Mouse (Mus musculus) heart, postnatal 0 days (tissue): ENCODE results near the gene Ulk1. TPM values are rescaled to one million over a fixed set of nuclear protein-coding genes. Genes with fewer than 3 reads are reported as not detected.
A peak's percentile ranks its signal among the peaks of the same experiment; 100 is the strongest.
"Not testable (repeated sequence)": the region's sequence is repeated elsewhere in the genome, so short reads cannot be mapped to it uniquely, and the experiment has no call there.

Experiments
- ATAC-seq: fragments of 200-750 bp; cut with Nextera tagmentation; 2 replicates; pipeline ENCODE4 v1.8.0; 2017; ENCODE audit warnings: low read depth, moderate number of reproducible peaks, moderate library complexity; ENCODE audit not compliant: insufficient read depth
- DNase-seq: peaks from one replicate; pipeline ENCODE4 v3.0.0-alpha.2; 2016; ENCODE audit warnings: low spot score
- H3K27ac ChIP-seq: fragments of 300-500 bp; sonication (generic); 2 replicates; pipeline ENCODE4 v1.5.1; 2014; ENCODE audit warnings: low read depth, mild to moderate bottlenecking
- H3K27me3 ChIP-seq: fragments of 300-500 bp; sonication (generic); 2 replicates; pipeline ENCODE4 v1.6.1; 2014; ENCODE audit warnings: low read length, mixed read lengths; ENCODE audit not compliant: control insufficient read depth, insufficient read depth
- H3K36me3 ChIP-seq: fragments of 300-500 bp; sonication (generic); replicated peaks from 2 replicates; pipeline ENCODE4 v1.6.1; 2014; ENCODE audit warnings: low read length, mixed read lengths; ENCODE audit not compliant: control insufficient read depth, insufficient read depth
- H3K4me1 ChIP-seq: fragments of 300-500 bp; sonication (generic); 2 replicates; pipeline ENCODE4 v1.6.1; 2014; ENCODE audit warnings: antibody characterized with exemption; ENCODE audit not compliant: control insufficient read depth, insufficient read depth
- H3K4me2 ChIP-seq: fragments of 300-500 bp; sonication (generic); 2 replicates; pipeline ENCODE4 v1.6.1; 2014; ENCODE audit warnings: low read depth, mild to moderate bottlenecking, low read length, moderate library complexity
- H3K4me3 ChIP-seq: fragments of 300-500 bp; sonication (generic); 2 replicates; pipeline ENCODE4 v1.5.1; 2014; ENCODE audit warnings: low read depth, low read length
- H3K9ac ChIP-seq: fragments of 300-500 bp; sonication (generic); replicated peaks from 2 replicates; pipeline ENCODE4 v1.6.1; 2014; ENCODE audit warnings: low read depth, low read length, mixed read lengths
- H3K9me3 ChIP-seq: fragments of 300-500 bp; sonication (generic); replicated peaks from 2 replicates; pipeline ENCODE4 v1.6.1; 2016; ENCODE audit warnings: low read length; ENCODE audit not compliant: control insufficient read depth
- CTCF ChIP-seq: IDR thresholded peaks from 2 replicates; pipeline ENCODE4 v1.5.1; 2016; ENCODE audit warnings: antibody characterized with exemption, control low read depth, low read depth
- EP300 ChIP-seq: IDR thresholded peaks from 2 replicates; pipeline ENCODE4 v1.6.1; 2016; ENCODE audit warnings: antibody characterized with exemption, low read depth
- WGBS: fragments of 180-500 bp; shearing (Covaris S2); extraction: QIAGEN DNeasy Blood & Tissue Kit; methylation state at CpG from one replicate; pipeline ENCODE4 v1.1.7; 2014; 5-methylcytosine and 5-hydroxymethylcytosine counted together
- polyA plus RNA-seq: library from polyadenylated mRNA; unstranded; fragments of >200 nt; fragmentation: Nextera tagmentation; extraction: Ambion mirVana; gene quantifications from 2 replicates; pipeline ENCODE4 v1.2.1, GENCODE M21; 2015
- total RNA-seq: library from RNA; depleted of rRNA; stranded (reverse); fragments of >200 nt; gene quantifications from 2 replicates; pipeline ENCODE4 v1.2.3, GENCODE M21; 2014; ENCODE audit warnings: low replicate concordance

Gene Ulk1
- total and polyA plus RNA-seq, 2 experiments from 2014 or later = 9.8 to 36.3 TPM

DNA sequence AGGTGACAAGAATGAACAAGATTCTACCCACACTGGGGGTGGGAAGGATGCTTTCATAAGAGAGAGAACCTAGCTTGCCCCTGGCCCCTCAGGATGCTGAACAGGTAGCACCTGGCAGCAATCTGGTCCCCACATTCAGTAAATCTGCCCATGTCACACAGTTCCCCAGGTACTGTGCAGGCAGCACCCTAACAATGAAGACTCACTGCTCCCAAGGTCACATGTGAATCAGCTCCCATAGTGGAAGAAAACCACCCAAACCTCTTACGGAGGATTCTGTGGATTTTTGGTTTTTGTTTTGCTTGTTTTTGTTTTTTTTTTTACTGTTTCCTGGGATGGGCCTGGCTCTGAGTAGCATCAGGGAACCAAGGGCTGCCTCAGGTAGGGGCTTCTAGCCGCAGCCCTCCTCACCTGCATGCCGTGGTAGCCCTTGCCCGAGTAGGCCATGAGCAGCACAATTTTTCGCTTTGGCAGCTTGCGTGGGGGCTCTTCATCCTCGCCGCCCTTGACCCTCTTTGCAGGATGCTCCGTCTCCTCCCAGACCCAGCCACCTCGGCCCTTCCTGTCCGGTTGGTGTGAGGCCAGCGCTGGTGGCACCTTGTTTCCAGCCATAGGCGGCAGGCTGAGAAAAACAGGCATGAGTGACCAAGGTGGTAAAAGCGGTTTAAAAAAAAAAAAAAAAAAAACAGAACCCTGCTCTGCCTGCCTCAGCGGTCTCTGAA, 30.5 kb downstream of the Ulk1 start:
- TF ChIP-seq EP300 = no peak
- TF ChIP-seq CTCF = no peak
- H3K9ac ChIP-seq = peak overlapping the region; percentile 83
- H3K4me1 ChIP-seq = peaks cover 12% of the 10 kb centered on the region
- H3K4me2 ChIP-seq = peak overlapping the region; percentile 97
- no peaks in the 10 kb centered on the region for H3K9me3 ChIP-seq
- ATAC-seq (no peak), DNase-seq (no peak)
- H3K4me3 ChIP-seq = peak overlapping the region; percentile 85
- peaks cover 28% of the 10 kb centered on the region for H3K36me3 ChIP-seq
- no peaks in the 10 kb centered on the region for H3K27me3 ChIP-seq
- 19% methylated on average over 15 of the region's 15 CpGs for WGBS
- H3K27ac ChIP-seq = no peak overlapping the region; the same call in 1 of the 2 replicates

DNA sequence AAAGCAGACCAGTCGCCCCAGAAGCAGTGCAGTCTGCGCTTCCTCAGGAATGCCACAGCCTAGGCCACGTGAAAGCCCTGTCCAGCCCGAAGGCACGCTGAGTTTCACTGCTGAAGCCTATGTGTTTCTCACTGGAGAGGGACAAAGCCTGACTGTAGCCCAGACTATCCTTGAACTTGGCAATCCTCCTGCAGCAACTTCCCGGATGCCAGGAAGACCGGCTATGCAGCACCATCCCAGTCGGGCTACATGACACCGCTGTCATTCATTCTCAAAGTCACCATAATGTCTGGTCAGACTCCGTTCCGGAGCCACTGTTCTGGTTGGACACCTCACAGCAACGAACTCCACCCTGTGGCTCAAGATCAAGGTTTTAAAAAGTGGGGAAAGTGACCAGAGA, 31.6 kb downstream of the Ulk1 start:
- H3K9me3 ChIP-seq = no peaks in the 10 kb centered on the region
- DNase-seq (no peak), ATAC-seq (no peak)
- H3K4me1 ChIP-seq = peaks cover 12% of the 10 kb centered on the region
- TF ChIP-seq EP300 (no peak), CTCF (no peak)
- H3K9ac ChIP-seq = no peak overlapping the region
- H3K4me3 ChIP-seq = no peak overlapping the region
- no peak overlapping the region for H3K4me2 ChIP-seq
- 86% methylated on average over 12 of the region's 12 CpGs for WGBS
- peaks cover 39% of the 10 kb centered on the region for H3K36me3 ChIP-seq
- no peak overlapping the region for H3K27ac ChIP-seq
- H3K27me3 ChIP-seq = no peaks in the 10 kb centered on the region

DNA sequence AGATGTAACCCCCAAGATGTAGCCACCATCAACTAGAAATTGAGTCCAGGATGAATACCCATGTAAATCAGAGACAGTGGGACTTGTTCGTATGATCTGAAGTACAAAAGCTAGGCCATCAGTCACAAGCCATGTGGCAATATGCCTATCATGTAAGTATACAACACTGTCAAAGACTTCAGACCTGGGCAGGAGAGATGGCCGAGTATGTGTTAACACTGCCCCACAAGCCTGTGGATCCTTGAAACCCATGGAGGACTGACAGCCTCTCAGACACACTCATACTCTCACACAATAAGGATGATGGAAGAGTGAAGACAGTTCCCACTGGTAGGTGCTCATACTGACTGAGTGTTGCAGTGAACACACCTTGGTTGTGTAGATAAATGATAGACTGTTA, 33.8 kb downstream of the Ulk1 start:
- TF ChIP-seq CTCF = no peak
- TF ChIP-seq EP300 = no peak
- H3K27me3 ChIP-seq = no peaks in the 10 kb centered on the region
- DNase-seq (no peak), ATAC-seq (no peak)
- H3K36me3 ChIP-seq = peaks cover 46% of the 10 kb centered on the region
- H3K4me1 ChIP-seq = peaks cover 11% of the 10 kb centered on the region
- H3K4me2 ChIP-seq = no peak overlapping the region
- H3K27ac ChIP-seq = no peak overlapping the region
- H3K9me3 ChIP-seq = no peaks in the 10 kb centered on the region
- 80% methylated on average over 2 of the region's 2 CpGs for WGBS
- H3K9ac ChIP-seq = no peak overlapping the region
- no peak overlapping the region for H3K4me3 ChIP-seq

DNA sequence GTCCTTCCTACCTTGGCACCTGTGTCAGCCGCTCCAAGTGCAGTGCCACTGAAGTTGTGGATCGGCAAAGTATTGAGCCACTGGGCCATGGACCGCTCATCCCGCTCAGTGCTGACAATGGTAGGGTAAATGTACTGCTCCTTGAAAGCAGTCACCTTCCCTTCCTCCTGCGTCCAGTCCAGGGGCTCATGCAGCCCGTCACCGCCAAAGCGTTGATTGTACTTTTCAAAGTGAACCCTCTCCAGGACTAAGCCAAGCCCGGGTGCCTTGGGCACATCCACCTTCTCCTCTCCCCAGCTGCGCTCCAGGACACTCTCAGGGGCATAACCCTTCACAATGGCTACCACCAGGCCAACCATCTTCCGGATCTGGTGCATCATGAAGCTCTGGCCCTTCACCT, 35.4 kb downstream of the Ulk1 start:
- ATAC-seq (no peak), DNase-seq (no peak)
- Histone ChIP-seq H3K27ac (no peak overlapping the region), H3K9ac (no peak overlapping the region), H3K4me3 (no peak overlapping the region), H3K9me3 (no peaks in the 10 kb centered on the region), H3K36me3 (peaks cover 46% of the 10 kb centered on the region), H3K4me2 (no peak overlapping the region), H3K27me3 (no peaks in the 10 kb centered on the region), H3K4me1 (peaks cover 4% of the 10 kb centered on the region)
- 90% methylated on average over 11 of the region's 11 CpGs for WGBS
- TF ChIP-seq CTCF = no peak
- no peak for TF ChIP-seq EP300

DNA sequence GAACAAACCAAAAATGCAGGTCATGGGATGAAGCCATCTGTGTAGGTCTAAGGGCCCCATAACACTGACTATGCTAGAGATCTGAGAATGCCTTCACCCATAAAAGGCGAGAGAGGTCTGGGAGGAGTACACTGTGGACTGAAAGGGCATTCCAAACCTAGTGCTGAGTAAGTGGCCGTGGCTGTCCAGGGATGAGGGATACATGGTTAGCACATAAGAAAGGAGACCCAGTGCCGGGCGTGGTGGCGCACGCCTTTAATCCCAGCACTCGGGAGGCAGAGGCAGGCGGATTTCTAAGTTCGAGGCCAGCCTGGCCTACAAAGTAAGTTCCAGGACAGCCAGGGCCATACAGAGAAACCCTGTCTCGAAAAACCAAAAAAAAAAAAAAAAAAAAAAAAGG, 37.0 kb downstream of the Ulk1 start:
- 89% methylated on average over 10 of the region's 10 CpGs for whole genome bisulfite sequencing

More for the DNA sequence above, 37.0 kb downstream of the Ulk1 start:
- H3K4me2 ChIP-seq, H3K27ac ChIP-seq, H3K9me3 ChIP-seq, H3K27me3 ChIP-seq, DNase-seq, ATAC-seq, H3K9ac ChIP-seq, H3K4me3 ChIP-seq: not testable (repeated sequence)
- H3K4me1 ChIP-seq = peaks cover 12% of the 10 kb centered on the region
- peaks cover 46% of the 10 kb centered on the region for H3K36me3 ChIP-seq
